Mouse (Mus musculus) lung, postnatal 10 days (tissue): ENCODE data around the gene Cux1.

Experiments
- DNase-seq: peaks from one replicate; pipeline ENCODE4 v3.0.0; 2021

Gene Cux1

GRCm38 (mm10) chr5:136292361-136292760 is 274.9 kb downstream of the Cux1 start:
- DNase-seq = no peak

DNA sequence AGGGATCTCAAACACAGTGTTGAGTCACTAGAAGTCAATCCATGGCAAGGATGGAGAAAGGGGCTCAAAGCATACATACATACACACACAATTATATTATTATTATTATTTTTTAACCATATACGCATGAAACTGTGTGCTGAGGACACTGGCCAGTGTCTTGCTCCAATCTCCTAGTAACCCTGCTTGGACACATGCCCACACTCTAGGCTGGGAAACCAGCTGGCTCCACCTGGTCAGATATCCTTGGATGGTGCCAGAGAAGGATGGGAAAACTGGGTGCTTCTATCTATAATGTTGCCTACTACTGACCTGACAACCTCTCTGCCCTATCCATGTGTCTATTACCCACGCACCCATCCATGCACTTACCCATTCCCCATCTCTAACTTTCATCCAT is 275.7 kb downstream of the Cux1 start:
- DNase-seq = peak; percentile 38

GRCm38 (mm10) chr5:136289776-136290175 is 277.5 kb downstream of the Cux1 start:
- no peak for DNase-seq

DNA sequence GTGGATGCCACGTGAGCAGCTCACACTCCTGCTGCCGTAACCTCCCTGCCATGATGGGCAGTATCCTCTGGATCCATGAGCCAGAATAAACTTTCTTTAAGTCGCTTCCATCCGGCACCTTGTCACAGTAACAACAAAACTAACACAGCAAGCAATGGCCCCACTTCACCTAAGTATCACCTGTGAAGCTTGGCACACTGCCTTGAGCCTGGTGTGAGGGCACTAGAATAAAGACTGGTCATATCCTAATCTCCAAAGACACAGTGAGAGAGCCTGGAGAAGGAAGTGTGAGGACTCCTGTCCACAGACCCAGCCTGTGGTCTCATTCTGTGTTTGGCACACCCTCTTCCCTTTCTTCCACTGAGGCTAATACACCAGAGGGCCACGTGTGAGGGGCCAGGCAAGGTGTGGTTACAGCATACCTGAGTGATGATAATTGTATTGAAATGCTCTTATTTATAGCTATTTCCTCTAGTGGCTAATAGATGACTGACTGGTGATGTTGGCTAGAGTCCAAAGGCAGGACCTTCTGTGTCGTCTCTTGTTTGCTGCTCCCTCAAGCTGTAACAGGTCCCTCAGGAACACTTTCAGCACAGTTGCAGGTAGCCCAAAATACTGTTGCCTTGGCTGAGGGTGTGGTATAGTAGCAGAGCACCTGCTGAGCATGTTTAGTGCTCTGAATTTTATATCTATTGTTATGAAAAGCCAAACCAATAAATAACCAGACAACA is 278.8 kb downstream of the Cux1 start:
- peak; percentile 27 for DNase-seq

- no peak for DNase-seq
These were observed 280.7 kb downstream of the Cux1 start for GRCm38 (mm10) chr5:136286566-136286965.

- no peak for DNase-seq
These were observed 282.2 kb downstream of the Cux1 start for GRCm38 (mm10) chr5:136285106-136285505.

DNA sequence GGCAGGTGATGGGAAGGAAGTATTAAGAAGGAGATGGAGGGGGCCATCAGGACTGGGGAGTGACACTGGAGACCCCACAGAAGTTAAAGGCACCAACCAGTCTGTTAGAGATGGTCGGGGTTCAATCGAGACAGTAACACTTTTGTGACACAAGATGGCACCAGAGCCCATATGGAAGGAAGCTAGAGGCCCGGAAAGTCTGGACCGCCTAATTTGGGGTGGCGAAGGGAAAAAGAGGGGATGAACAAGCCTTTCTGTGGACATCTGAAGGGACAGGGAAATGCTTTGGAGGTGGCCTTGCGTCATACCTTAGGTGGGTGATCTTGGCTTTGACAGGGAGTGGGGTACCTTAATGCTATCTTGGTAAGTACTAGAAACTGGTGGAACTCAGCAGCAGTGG is 285.9 kb downstream of the Cux1 start:
- peak; percentile 35 for DNase-seq

DNA sequence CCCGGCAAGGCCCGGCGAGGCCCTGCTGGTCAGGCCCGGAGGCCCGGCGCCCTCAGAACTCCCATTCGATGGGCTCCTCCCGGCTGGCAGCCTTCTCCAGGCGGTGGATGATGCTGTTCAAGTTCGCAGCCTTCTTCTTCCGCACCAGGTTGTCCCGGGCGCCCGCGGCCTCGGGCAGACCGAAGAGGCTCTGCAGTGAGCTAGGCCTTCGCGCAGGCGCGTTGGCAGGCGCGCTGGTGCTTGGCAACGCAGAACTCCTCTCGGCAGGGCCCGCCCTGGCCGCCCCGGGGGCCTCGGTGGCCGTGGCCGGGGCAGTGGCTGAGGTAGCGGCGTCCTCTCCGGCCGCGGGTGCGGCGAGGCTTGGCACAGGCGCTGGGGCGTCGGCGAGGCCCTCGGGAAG is 292.6 kb downstream of the Cux1 start:
- DNase-seq = no peak

GRCm38 (mm10) chr5:136269937-136270336 is 297.4 kb downstream of the Cux1 start:
- no peak for DNase-seq

DNA sequence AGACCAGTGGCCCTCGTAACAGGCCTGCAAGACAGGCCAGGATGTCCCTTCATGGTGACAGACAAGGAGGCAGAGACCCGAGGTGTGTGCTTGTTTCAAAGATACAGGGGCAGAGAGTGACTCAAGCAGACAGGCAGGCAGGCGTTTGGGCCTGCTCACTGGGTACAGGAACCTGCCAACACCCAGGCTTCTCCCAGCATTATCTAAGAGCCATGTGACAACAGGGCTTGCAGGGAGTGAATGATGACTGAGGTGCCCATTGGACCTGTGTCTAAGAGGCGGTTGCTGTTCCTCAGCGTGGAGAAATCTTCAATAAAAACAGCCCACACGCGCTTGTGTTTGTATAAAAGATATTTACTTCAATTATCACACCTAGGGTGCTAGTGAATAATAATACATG is 301.2 kb downstream of the Cux1 start:
- no peak for DNase-seq

- no peak for DNase-seq
These were observed 303.9 kb downstream of the Cux1 start for GRCm38 (mm10) chr5:136263342-136263741.

- peak; percentile 82 for DNase-seq
These were observed 308.4 kb downstream of the Cux1 start for GRCm38 (mm10) chr5:136258919-136259318.

- DNase-seq = peak; percentile 85
These were observed 314.4 kb downstream of the Cux1 start for GRCm38 (mm10) chr5:136252899-136253298.

GRCm38 (mm10) chr5:136251004-136251403 is 316.3 kb downstream of the Cux1 start:
- DNase-seq = peak; percentile 50

DNA sequence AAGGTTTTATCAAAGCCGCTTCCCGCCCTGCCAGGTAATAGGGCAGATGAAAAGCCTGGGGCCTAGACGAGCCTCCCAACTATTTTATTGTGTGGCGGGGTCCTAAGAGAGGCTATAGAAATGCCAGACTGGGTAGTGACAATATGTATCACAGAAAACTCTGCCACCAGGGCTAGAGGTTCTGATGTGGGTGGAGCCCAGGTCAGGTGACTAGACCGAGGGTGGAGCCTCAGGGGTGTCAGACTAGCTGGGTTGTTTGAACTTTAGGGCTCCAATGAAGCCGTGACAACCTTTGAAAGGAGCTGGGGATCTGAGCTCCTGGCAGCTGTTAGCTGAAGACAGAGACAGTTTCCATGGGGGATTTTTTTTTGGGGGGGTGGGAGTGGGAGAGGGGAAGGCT is 318.8 kb downstream of the Cux1 start:
- no peak for DNase-seq

- DNase-seq = no peak
These were observed 320.8 kb downstream of the Cux1 start, which contains the start of gene Sh2b2 for GRCm38 (mm10) chr5:136246452-136246838. Gene Sh2b2 (minus strand): TSS chr5:136246556.

DNA sequence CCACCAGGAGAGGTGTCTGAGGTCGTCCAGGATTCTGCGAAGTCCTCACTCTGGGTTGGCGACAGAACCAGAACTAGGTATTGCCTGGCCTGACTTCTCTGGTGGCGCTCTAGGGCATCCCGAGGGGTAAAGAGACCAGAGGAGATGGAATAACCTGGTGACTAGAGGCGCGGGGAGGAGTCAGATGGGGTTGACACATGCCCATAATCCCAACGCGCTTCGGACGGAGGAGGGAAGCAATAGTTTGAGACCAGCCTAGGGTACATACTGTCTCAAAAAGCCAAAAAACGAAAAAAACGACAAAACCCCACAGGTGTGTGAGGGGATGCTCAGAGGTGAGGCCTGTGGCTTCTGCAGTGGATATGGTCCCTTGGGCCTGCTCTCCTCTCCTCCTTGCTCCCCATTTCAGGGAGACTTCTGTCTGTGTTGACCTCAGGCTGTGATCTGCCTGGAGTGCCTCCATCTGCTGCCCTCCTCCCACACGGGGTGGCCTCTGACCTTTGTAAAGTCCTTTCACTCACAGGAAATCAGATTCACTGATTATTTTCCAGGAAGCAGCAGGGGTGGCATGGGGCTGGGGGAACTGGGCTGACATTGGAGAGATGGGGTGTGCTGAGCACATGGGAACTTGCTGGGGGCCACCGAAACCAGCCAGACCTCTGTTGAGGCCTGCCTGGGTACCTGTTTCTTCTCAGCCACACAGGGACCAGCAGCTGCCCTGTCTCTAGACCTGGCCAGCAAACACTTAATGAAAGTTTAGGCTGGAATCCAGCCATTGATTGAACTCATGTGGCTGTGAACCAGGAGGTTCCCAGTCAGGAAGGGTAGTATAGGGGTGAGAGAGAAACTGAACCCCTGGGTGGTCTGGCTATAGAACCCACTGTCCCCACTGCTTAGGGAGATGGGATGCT is 321.5 kb downstream of the Cux1 start:
- DNase-seq = no peak

- DNase-seq = peak; percentile 86
These were observed 322.3 kb downstream of the Cux1 start for GRCm38 (mm10) chr5:136244762-136245540.

DNA sequence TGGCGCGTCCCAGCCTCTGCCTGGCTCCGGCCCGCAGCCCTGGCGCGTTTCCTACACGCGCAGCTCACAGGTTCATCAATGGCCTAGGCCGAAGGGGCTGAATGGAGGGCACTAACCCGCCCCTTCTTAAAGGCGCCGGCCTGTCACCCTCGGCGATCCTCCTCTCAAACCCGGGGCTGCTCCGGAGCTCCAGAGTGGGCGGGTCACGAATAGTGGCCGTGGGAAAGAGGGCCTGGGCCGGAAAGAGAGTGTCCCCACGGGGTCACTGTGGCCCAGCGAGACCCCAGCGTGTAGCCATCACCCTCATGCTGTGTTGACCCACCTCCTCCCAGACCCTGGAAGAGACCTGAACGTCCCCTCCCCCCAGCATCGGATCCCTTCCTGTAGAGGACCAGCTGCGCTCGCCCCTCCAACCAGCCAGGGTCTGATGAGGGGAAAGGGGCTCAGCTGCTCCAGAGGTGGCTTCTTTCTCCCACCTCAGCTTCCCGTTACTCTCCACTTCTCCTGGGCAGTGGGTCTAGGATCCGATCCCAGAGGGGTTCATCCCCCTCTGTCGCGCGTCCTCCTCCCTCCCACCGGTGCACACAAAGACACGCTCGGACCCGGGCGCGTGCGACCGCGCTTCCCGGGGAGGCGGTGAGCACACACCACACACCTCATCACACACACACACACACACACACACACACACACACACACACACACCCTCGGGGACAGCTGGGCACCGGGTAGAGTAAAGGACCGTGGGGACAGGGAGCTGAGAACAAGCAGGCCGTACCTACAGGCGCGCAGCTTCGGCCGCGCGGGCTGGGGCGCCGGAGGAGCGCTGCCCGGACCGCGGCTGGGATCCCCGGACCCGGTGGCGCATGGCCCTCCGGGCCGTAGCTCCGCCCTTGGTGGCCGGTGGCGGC is 323.2 kb downstream of the Cux1 start:
- DNase-seq = peak; percentile 31

- DNase-seq = no peak
These were observed 326.1 kb downstream of the Cux1 start for GRCm38 (mm10) chr5:136241161-136241560.

DNA sequence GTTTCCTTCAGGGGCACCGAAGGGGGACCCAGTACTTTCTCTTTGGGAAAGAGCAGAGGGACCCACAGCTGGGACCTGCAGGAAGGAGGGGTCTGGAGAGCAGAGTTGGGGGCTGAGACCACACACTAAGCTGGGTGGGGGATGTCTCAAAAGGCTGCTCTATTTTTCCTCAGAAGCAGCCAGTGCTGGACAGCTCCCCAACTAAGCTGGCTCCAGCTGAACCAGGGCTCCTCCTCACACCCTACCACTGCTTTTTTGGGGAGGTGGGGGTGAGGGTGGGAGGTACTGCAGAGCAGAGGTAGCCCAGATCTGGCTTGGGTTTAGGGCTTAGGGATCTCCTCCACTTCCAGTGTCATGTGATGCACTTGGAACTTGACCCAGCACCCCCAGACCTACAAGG is 326.9 kb downstream of the Cux1 start:
- DNase-seq = no peak

GRCm38 (mm10) chr5:136237607-136238006 is 329.7 kb downstream of the Cux1 start:
- no peak for DNase-seq
